ENCODE assay signal across 8 mouse cellular contexts in the genomic region with DNA sequence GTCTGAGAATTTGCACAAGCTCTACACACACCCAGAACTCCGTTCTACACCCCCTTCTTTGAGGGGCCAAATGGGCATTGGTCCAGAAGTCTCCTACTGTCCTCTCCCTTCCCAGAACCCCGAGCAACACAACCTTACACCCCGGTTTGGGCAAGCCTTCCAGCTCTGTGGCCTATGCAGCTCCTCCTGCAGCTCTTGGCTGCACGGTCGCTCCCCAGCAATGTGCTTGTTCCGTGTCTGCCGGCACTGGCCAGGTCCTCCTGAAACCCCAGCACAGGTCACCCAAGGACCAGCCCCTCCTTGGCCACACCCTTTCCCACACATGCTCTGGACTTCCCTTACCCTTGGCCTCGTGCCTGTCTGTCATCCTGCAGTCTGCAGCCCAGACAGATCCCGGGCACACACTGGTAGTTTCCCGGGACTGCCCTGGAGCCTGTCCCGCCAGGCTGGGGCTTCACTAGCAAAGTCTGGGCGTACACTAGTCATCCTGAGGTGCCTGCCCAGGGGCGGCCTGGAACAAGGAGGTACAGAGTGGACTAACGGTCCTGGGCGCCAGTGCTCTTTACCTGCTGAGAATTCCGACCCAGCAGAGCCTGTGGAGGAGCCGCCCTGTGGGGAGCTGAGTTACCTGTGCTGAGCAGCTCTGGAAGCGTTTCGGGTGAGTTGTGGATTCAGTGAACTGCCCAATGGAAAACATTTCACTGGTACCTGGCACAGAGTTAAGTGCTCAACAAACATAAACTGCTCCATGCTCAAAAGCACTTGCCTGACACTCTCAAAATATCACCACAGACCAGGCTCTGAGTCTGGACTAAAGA. TPM values are rescaled to one million over a fixed set of nuclear protein-coding genes. Genes with fewer than 3 reads are reported as not detected.
DNase-seq lines count a peak whose midpoint lies in the region; ATAC-seq lines count a peak whose summit lies in the region.

No protein-coding gene starts in this region.

- no peak for ATAC-seq in erythroid progenitor cell, adult 5-6 weeks (replicated peaks; ENCODE audit: low FRiP score, poor library complexity, severe bottlenecking)

- peak; percentile 54 for DNase-seq in adrenal gland, postnatal 10 days
- DNase-seq in adrenal gland, adult 8-10 months: no peak
- DNase-seq in adrenal gland, postnatal 25 days: peak; percentile 42
- DNase-seq in gastrocnemius, postnatal 25 days: peak; percentile 74
- peak; percentile 33 for DNase-seq in kidney, adult 18-20 months
- DNase-seq in lung, postnatal 14 days: peak; percentile 56
- DNase-seq in testis, postnatal 10 days (ENCODE audit: low spot score): no peak

RNA-seq across cellular contexts. Expression of a gene that starts 22.5 kb away (rescaled TPM):
- 100 to 1,000 TPM; 117 to 122 TPM for total RNA-seq in adrenal gland, postnatal 10 days (2021)
- total RNA-seq in adrenal gland, adult 8-10 months (2022): 100 to 1,000 TPM; 130 to 162 (median 139) TPM
- total RNA-seq in adrenal gland, postnatal 25 days (2021): 128 and 133 TPM in 2 replicates
- total RNA-seq in gastrocnemius, postnatal 25 days (2021): 10 to 100 TPM; 61.8 to 62.6 TPM
- 63.4 and 72.5 TPM in 2 replicates for total RNA-seq in erythroid progenitor cell, adult 5-6 weeks (2015; ENCODE audit: low replicate concordance)
- total RNA-seq in erythroid progenitor cell, adult 5-6 weeks (2017; ENCODE audit: low replicate concordance): 62.3 and 78.6 TPM in 2 replicates

Comparison
In these comparisons a context has a peak if more than half of its experiments do, and no peak if none do; other contexts are left out.
1. DNase-seq: peak in adrenal gland, postnatal 10 days (single experiment), adrenal gland, postnatal 25 days (single experiment), gastrocnemius, postnatal 25 days (single experiment), kidney, adult 18-20 months (single experiment) and lung, postnatal 14 days (single experiment); none in adrenal gland, adult 8-10 months (single experiment) and testis, postnatal 10 days (single experiment).